Mouse (Mus musculus) right cerebral cortex, postnatal 36 days (tissue): Measurements from ENCODE around the gene Csrp1.
A peak's percentile ranks its signal among the peaks of the same experiment; 100 is the strongest.

ENCODE experiments used
- DNase-seq, 2 experiments: peaks; one replicate each; pipeline ENCODE4 v3.0.0; 2022; ENCODE audit warnings: low spot score in 2 of 2, mixed read lengths in 1 of 2

Csrp1 gene

GRCm38 (mm10) chr1:135698046-135698445, 21.8 kb upstream of the Csrp1 start:
- DNase-seq: no peak

DNA sequence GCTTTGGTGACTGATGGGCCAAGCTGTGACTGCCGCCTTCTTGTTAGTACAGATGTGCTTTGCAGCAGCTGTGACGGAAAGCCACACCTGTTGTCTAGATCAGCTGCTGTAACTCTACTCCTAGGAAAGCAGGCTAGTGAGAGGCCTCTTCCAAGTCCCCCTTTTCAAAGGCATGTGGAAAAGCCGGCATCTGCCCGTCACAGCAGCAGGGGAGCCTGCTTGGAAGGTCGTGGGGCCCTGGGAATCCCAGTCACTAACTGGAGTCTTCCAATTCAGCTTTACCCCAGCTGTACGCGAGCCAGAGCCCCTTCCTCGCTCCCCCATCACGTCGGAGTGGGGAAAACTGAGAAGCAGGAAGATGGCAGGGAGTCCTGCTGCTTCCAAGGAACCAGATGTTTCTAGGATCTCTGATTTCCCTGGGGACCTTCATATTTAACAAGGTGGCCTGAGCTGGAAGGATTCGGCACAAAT, 21.4 kb upstream of the Csrp1 start:
- DNase-seq: no peak

GRCm38 (mm10) chr1:135698996-135699705, 20.7 kb upstream of the Csrp1 start:
- peak in 1 of 2 experiments; percentile 36 for DNase-seq

GRCm38 (mm10) chr1:135699892-135700291, 20.0 kb upstream of the Csrp1 start:
- no peak for DNase-seq

GRCm38 (mm10) chr1:135700605-135701004, 19.3 kb upstream of the Csrp1 start:
- DNase-seq: peak; percentile 58 to 59

GRCm38 (mm10) chr1:135701314-135701713, 18.5 kb upstream of the Csrp1 start:
- DNase-seq: no peak

DNA sequence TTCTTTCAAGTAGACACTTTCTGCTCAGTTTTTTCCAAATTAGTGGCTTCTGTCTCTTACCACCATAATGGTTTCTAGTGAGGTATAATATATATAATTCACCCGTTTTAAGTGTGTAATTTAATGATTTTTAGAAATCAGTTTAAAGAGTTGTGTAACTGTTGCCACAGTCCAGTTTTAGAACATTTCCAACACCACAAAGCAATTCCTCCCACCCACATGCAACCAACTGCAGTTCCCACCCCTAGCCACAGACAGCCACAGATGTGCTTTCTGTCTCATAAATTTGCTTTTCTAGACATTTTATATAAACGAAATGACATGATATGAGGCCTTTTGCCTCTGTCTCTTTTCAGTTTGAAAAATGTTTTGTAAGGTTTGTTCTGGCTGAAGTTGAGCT, 17.1 kb upstream of the Csrp1 start:
- DNase-seq: no peak

- DNase-seq: no peak
Observed at GRCm38 (mm10) chr1:135704317-135704821, 15.5 kb upstream of the Csrp1 start.

- DNase-seq: no peak
Observed at GRCm38 (mm10) chr1:135708369-135708768, 11.5 kb upstream of the Csrp1 start.

DNA sequence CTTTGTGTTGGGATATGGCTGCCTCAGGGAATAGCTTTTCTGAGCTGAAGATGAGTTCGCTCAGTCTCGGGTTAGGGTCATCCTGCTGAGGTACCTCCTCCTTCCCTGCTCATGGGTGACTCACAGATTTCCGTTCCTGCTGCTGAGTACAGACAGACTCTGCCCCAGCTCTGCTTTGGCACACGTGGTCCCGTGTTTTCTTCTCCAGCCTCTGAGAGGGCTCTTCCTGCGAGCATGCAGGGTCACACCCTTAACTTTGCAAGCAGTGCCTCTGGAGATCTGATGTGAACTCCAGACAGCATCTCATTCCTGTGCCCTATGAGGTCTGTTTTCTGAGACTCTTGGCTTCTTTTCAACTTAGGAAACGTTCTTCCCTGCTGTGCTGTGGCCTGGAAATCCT, 8.7 kb upstream of the Csrp1 start:
- no peak for DNase-seq

GRCm38 (mm10) chr1:135714028-135714815, 5.6 kb upstream of the Csrp1 start:
- DNase-seq: no peak

DNA sequence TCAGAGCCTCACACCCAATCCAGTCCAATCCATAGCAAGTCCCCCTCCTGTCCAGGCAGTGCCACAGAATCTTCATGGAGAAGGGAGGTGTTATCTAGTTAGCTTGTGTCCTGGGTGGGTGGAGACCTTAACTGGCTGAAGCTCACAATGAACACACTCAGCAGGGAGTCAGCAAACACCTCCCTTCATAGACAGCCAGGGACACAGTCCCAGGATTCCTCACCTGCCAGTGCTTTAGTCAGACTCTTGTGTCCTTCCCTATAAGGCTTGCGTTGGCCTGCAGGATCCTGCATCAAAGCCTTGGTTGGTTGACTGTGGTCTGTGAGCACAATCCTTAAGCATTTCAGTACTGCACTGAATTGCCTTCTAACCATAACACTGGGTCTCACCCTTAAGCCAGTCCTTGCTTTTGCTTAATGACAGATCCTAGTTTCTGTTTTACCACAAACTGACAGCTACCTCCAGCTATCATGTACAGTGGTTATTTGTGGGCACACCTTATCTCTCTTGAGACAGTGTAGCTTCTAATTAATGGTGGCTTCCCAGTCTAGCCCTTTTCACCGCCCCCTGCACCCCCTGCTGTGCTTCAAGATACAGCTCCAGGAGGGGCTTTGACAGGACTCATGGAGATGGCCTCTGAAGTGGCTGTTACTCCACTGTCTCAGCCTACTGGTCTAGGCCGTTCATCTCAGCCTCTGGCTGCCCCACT, 4.8 kb upstream of the Csrp1 start:
- no peak for DNase-seq

GRCm38 (mm10) chr1:135719486-135719885, 375 bp upstream of the Csrp1 start:
- peak in 1 of 2 experiments; percentile 31 for DNase-seq

DNA sequence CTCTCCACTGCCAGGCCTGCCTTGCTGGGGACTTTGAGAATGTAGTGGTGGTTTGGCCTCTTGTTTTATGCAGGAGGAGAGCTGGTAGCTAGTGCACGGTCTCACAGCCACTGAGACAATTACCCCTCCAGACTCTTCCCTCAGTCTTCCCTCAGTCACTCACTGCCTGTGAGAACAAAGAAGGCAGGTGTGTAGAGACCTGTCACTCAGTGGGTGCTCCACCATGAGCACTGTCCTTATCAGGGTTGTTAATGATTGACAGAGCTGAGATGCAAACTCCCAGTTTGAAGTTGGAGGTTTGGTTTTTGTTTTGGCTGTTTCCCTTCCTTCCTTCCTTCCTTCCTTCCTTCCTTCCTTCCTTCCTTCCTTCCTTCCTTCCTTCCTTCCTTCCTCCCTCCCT, 3.2 kb downstream of the Csrp1 start:
- DNase-seq: no peak

DNA sequence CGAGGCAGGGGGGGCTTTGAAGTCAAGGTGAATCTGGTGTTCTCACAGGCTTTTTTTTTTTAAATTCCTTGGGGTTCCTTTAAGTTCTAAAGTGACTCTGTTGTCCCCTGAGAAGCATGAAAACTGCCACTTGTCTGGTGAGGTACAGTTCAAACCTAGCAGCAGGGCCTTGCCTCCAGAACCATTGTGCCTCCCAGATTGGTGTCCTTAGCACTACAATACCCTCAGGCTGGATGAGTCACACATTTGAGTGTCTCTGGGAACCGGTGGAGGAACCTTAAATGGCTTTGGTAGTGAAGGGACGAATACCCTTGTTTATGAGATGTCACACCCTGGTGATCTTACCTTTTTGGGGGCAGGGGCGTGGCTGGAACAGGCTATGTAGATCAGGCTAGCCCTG, 4.3 kb downstream of the Csrp1 start:
- no peak for DNase-seq

GRCm38 (mm10) chr1:135725324-135725723, 5.5 kb downstream of the Csrp1 start:
- DNase-seq: no peak

DNA sequence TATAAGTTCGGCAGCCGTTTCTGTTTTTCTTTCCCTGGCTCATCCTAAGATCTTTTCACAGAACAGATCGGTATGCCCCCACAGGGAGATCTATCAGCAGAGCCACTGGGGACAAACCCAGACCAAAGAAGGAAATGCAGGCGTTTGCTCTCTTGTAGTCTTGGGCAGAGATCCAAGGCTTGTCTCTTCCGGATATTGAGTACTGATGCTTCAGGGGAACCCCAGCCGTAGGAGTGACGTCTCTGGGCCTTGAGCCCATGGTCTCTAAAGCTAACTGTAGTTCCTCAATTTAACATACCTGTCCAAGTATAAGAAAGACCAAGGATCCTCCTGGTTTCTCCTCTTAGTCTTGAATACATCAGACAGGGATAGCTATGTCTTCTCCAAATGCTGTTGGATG, 6.1 kb downstream of the Csrp1 start:
- DNase-seq: no peak

DNA sequence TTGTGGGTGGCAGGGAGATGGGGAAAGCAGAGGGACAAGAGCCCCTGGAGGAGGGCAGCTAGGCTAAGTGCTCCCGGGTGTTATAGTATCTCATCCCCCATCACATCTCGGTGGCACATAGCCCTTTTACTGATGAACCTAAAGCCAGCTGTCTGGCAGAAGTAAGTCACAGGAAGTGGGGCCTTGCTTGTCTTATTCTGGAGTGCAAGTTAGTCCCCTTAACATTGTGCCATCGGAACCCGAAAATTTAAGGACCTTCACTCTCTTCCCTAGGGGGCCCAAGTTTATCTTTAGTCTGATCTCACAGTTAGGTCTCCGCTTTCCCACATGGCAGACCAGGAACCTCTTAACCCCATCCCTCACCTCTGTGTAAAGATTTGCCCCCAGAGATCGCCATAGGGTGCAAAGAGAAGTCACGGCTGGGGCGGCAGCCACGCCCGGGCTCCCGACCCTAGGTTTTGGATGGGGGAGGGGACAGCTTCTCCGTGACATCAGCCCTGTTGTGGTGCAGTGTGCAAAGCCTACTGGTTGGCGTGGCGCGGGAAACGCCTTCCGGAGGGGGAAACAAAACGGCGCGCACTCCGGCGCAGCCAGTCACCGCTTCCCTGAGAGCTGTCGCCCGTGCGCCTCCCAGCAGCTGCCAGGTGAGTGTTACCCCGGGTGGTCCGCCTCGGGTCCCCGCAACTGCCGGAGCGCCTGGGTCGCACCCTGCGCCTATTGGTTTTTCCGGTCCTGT, 8.9 kb downstream of the Csrp1 start:
- peak; percentile 75 to 79 for DNase-seq

- DNase-seq: peak; percentile 18 to 29
Observed at GRCm38 (mm10) chr1:135729367-135729713, 9.5 kb downstream of the Csrp1 start.

DNA sequence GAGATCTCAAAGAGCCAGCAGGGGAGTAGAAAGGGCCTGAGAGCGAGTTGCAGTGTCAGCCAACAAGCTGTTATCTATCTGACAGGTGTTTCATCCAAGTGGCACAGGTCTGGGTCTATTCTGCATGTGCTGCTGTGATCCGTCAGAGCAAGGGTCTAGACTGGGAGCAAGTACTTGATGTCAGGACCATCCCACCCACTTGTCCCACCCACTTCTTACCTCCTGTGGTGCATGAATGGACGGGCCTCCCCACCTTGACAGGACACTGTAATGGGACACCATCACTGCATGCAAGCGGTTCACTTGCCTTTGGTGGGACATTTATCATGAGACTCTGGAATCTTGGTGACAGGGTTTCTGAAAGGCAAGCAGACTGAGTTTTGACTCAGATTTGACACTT, 10.0 kb downstream of the Csrp1 start:
- DNase-seq: no peak

DNA sequence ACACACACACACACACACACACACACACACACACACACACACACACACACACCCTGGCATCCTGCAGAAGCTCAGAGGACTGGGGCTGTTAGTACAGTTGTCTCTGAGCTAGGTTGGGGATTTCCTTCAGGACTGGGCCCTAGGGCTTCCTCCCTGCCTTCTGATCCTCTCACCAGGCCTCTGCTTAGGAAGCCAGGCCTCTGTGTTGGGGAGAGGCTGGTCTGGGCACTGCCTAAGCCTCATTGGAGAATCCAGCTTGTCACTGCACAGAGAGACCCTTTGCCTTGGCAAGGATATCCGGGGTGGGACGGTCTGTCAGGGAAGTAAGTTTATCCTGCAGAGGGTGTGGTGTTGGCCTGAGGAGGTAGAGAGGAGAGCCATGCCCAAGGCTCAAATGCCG, 10.4 kb downstream of the Csrp1 start:
- no peak for DNase-seq

GRCm38 (mm10) chr1:135731393-135731792, 11.5 kb downstream of the Csrp1 start:
- DNase-seq: no peak
